Mouse (Mus musculus) ES-CJ7 (cell line): ENCODE measurements around the gene Ankrd33b.

ENCODE experiments used
- DNase-seq: peaks from one replicate; pipeline ENCODE4 v3.0.0; 2011; ENCODE audit warnings: low read depth, low spot score

Gene Ankrd33b

DNA sequence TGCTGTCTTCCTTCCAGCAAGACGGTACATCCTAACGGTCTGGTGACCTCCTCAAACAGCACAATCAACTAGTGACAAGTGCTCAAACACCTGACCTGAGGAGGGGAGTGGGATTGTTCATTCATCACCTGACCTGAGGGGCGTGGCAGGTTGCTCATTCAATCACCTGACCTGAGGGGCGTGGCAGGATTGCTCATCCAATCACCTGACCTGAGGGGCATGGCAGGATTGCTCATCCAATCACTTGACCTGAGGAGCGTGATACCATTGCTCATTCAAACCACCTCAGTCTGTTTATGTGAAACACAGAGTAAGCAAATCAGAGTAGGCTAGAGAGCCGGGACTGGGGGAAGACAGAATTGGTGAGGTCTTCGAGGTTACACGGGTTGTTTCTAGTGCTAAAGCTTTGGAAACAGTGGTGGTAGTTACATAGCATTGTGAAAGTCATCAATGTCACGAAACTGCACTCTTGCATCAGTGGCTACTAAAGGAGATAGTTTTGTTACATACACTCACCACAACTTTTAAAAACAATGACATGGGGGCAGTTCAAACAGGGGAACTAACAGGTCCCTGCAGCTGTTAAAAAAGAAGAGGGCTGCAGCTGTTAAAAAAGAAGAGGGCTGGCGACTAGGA lies 28.8 kb downstream of the Ankrd33b start:
- peak; percentile 61 for DNase-seq

DNA sequence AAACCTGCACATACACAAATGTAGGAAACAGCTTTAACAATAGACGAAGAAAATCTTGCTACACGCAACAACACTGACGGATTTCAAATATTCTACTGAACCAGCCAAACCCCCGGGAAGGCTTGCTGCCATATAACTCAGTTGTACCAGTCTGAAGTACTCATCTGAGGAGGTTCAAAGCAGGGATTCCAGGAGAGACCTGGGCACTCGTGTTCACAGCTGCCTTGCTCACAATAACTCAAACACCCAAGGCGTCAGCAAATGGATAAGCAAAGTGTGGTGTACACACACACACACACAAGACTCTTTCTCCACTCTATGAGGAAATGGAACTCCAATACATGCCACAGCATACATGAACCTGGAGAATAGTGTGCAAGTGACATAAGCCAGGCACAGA lies 29.5 kb downstream of the Ankrd33b start:
- no peak for DNase-seq

DNA sequence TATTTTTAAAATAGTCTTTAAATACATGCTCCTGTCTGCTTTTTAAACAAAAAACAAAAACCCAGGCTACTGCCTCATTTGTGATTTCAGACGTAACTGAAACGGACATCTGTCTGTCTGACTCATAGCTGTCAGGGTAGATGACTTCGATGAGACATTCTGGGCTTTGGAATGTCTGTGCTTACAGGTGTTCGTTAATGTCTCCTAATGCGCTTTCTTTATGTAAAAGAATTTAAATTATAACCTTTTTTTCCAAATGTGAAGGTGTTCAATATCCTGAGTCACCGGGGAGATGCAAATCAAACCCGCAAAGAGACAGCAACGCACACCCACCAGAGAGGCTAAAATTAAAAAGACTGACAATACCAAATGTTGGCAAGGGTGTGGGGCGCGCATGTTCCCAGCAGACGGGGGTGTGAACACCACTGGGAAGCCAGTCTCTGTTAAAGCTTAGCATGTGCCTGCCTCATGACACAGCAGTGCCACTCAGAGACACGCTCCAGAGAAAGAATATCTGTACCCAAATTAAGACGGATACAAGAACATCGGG lies 30.3 kb downstream of the Ankrd33b start:
- no peak for DNase-seq

DNA sequence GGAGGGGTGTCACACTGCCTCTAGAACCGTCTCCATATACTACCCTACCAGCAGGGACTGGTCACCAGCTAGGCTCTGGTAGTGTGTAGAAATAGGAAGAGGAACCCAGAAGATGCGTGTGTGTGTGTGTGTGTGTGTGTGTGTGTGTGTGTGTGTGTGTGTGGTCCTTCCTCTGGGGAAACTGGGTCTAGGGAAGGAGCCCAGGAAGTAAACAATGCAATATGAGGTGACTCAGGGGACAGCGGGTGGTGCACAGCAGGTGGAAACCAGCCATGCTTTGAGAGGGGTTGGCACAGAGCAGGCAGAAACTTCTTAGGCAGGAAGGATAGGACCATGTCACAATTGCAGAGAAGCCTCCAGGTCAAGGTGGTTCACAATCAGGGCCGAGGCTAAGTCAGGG lies 30.8 kb downstream of the Ankrd33b start:
- DNase-seq: no peak

DNA sequence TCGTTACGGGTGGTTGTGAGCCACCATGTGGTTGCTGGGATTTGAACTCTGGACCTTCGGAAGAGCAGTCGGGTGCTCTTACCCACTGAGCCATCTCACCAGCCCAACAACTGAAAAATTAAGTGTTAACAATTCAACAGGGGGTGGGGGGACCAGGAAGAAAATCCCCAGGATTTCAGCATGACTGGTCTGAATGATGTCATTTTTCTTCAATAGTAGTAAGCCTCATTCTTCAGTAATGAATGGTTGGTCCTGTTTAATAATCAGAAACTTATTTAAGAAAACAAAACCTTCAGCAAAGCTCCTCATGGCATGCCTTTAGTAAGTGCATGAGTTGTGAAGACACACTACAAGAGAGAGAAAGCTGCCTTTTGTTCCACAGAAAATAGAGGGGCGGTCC lies 32.7 kb downstream of the Ankrd33b start:
- no peak for DNase-seq

DNA sequence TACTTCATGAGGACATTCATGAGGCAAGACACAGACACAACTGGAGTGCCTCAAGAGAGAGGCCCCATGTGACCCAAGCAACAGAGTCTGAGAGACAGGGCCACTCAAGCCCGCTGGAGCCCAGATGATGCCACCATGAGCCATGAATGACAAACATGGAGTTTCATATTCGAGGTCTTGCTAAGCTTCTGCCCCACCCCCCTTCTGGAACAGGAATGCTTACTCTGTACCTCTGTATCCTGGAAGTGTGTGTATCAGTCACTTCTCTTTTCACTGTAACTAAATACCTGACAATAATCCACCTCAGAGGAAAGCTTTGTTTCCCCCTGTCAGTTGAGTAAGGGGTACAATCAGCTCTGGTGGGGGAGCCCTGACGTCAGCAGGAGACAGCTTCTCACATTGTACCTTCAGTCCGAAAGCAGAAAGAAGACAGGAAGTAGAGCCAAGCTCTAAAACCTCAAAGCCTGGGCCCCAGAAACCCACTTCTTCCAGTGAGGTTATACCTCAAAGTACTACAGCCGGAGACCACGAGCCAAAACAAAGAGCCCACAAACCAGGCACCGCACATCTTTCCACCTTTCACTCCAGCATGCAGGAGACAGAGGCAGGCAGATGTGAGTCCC lies 34.9 kb downstream of the Ankrd33b start:
- DNase-seq: no peak

DNA sequence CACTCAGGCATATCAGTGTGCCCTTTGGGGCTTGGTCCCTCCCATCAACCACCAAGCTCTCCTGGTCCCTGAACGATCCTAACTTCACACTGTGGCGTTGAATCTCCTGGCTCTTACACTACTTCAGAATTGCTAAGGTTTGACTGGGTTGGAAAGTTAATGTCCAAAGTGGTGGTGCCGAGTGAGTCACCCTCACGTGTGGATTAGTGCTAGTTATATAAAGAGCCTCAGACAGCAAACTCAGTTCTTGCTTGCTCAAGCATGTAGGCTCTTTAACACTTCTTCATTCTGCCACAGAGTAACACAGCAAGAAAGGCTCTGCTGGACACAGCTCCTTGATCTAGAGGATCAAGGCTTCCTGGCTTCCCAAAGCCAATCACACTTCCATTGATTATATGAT lies 35.8 kb downstream of the Ankrd33b start:
- DNase-seq: no peak

DNA sequence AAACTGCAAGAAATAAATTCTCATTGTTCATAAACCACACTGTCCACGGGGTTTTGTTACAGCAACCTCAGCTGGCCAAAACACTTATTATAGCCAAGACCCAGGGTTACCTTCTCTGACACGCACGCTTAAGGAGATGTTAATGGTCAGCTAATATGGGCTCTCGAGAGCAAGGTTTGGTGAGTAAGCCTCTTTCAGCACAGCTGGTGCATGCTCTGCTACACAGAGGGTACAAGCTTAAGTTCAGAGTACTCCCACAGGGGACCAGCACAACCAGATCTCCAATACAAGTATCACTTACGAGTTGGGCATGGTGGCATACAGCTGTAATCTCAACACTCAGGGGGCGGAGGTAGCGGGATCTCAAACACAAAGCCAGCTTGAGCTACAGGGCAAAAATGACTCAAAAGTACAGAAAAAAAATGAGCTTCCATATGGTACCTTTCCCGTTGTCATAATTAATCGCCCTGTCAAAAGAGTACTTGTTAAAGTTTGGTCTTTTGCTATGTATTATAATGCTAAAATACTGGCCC lies 39.4 kb downstream of the Ankrd33b start:
- DNase-seq: no peak

DNA sequence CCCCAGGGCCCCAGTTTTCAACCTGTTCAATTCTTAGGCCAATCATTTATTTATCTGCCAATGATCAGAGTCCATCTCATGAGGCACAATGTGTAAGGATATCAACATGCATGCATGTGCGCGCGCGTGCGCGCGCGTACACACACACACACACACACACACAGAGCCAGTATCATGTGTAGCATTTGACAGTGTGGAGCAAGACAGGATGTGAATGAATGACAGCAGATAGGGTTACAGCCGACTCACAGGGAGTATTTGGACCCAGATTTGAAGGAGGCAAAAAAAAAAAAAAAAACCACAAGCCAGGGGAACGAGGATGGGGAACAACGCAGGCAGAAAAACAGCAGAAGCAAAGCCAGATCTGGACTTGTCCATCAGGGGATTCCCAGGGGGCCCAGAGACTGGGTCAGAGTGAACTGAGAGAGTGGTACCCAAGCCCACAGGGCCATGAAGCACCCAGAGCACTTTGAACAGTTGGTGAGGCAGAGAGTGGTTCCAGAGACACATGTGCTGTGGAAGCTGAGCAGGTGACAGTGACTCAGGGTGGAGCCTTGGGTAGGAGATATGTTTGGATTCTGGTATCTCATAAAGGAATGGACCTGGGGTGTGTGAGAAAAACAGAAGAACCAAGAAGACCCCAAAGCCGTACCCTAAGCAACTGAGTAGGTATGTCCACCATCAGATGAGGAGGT lies 41.7 kb downstream of the Ankrd33b start:
- DNase-seq: no peak

DNA sequence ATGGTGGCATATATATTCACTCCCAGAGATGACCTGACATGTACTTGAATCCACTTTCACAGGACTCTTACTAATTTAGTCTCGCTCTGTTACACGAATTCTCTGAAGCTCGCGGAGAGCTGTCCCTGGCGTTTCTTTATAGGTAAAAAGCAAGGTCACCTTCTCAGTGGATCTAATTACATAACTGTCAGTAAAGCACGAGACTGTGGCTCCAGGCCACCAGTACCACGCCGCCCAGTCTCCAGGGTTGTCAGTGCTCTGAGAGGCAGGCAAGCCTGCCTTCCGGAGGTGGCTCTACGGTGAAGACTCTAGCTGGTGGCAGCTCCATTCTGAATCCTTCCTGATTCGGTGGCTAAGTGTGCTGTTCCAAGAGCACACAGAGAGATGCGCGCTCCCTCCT lies 43.0 kb downstream of the Ankrd33b start:
- no peak for DNase-seq

DNA sequence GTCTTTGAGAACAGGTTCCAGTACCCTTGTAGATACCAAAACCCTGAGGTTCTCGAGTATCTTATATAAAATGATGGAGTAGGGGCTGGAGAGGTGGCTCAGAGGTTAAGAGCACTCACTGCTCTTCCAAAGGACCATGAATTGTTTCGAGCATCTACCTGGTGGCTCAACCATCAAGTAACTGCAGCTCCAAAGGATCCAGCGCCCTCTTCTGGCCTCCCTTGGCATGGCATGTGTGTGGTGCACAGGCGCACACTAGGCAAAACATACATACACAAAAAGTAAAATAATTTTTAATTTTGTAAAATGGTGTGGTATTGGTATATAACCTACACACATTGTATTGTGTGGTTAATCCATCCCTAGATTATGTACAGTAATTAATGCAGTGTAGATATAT lies 43.8 kb downstream of the Ankrd33b start:
- DNase-seq: peak; percentile 53

DNA sequence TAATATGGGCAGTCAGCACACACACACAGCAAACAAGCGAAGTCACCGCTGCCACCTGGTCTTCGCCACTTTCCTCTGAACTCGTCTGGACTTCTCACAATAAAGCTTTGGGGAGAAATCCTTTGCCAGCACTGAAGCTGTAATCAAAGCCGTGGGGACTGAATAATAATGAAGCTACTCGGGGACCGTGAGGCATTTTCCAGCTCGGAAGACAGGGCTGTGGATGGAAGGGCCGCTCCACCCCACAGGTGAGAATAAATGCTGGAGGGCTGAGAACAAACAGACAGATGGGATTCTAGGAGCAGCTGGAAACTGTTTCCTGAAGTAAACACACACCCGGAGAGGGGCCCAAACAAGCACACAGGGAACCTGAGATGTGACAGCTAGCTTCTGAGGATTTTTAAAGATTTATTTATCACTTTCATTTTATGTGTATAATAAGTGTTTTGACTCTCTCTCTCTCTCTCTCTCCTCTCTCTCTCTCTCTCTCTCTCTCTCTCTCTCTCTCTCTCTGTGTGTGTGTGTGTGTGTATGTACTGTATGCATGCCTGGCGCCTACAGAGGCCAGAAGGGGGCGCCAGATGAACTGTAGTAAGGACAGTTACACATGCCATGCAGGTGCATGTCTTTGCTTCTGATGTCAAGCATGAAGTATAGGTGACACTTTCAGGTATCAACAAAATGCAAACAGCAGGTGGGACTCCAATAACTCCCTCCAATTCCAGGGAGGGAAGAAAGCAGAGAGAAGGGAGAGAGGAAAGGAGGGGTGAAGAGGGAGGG lies 46.7 kb downstream of the Ankrd33b start:
- peak; percentile 40 for DNase-seq

DNA sequence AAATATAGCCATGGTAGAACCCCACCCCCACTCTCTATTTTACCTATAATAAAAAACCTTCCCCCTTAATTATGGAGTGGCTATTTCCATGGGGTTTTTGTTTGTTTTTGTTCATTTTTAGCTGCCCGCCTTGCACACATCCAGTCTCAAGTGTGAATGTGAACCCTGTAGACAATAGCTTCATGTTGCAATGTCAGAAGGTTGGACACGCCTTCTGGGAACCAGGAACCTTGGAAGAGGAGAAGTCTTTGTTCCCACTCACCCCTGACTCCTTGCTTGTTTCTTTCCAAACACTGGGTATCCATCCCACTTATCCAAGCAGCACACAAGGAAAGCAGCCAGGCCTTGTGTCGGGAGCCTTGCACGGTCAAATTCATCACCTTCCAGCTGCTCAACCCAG lies 48.5 kb downstream of the Ankrd33b start:
- DNase-seq: no peak

DNA sequence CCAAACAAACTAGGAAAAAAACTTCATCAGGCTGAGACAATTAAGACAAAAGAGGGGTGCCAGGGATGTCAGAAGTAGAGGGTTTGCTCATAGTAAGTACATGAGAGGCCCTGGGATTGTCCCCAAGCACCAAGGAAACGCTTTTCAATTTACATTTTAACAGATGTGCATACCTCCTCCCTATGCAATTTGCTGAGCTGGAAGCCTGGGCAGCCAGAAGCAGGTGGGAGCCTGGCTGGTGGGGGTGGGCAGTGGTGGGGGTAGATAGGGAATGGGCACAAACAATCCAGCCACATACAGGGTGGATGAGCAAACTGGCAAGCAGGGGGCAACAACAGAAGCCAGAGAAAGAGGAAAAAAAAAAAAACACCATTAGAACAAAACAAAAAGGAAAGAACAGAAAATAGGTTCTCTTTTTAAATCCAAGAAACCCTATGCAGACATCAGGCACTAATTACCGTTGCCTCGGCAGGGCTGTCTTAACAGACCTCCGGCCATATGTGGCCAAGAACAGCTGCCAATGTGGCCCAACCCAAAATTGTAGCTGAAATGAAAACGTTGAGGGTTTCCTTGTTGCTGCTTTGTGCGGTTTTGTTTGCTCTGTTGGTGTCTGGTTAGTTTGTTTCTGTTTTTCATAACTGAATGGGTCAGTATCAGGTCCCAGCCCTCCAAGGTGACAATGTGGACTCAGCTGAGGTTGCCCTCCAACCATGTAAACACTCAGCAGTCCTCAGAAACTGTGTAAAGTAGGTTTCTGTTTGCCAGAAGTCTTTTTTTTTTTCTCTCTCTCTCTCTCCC lies 49.2 kb downstream of the Ankrd33b start:
- DNase-seq: no peak

DNA sequence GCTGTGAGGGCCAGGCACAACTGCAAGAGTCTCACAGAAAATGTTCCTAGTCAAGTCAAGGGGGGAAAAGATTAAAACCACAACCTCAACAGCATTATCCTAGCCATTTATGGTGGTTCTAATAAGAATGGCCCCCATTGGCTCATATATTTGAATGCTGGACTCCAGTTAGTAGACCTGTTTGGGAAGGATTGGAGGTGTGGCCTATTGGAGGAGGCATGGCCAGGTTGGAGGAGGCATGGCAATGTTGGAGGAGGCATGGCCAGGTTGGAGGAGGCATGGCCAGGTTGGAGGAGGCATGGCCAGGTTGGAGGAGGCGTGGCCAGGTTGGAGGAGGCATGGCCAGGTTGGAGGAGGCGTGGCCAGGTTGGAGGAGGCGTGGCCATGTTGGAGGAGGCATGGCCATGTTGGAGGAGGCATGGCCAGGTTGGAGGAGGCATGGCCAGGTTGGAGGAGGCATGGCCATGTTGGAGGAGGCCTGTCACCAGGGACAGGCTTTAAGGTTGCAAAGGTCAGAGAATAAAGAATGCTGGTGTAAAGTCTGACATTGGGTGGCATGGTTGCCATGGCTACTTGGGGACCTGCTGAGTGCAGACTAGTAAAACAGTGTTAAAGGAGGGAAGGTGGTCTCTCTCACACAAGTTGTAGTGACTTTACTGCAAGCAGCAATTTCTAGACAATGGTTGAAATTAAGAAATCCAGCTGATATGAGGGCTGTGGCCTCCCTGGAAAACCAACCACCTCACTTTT lies 50.3 kb downstream of the Ankrd33b start:
- DNase-seq: peak; percentile 63

DNA sequence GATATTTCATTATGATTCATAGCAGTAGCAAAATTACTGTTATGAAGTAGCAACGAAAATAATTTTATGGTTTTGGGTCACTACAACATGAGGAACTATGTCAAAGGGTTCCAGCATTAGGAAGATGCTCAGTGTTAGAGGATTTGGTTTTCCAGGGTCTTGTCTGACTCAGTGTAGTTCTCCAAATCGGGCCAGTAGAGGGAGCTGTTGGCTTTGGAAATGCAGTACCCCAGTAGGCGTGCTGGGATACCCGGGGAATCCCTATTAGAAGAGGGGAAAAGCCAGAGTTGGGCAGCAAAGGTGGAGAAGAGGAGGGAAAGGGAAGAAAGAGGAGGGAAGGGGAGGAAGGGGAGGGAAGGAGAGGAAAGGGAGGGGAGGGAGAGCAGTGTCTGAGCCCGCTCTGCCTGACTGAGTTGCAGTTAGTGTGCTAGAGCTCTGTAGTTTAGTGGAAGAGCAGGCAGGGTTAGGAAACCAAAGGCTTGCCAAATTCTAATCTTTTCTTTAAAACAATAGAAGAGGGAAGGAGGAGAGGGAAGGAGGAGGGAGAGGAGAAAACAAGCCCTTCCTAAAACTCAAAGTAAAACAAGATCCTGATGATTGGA lies 51.8 kb downstream of the Ankrd33b start:
- peak; percentile 85 for DNase-seq

DNA sequence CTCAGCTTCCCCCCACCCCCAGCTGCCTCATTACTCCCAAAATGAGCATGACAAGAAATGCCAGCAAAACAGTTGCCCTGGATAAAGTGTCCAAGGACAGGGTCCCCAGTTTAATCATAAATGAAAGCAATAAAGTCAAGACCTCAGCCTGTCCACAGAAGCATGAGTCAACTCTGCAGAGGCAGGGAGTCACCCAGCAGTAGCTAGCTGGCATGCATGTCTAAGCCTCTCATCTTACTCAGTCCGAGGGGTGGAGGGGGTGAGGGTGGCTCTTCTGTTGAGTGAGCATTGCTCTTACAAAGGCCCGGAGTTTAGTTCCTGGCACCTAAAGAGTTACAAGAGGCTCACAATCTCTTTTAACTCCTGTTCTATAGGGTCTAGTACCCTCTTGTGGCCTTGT lies 55.5 kb downstream of the Ankrd33b start:
- DNase-seq: no peak

DNA sequence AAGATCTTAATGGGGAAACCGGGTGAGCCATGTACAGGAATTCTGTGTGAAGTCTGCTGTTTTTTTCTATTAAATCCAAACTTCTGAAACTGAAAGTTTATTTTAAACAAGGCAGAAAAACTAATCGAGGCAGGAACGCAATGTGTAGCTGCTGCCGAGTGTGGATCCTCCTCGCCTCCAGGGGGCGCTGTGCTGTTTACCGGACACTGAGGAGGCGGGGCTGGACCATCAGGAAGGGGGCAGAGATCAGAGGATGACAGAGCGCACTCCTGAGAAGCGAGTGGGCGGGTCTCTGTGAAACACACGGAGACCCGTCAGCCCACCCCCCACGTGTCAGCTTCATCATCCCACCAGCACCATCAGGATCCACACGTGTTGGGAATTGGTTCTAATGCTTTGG lies 58.0 kb downstream of the Ankrd33b start:
- DNase-seq: peak; percentile 87

DNA sequence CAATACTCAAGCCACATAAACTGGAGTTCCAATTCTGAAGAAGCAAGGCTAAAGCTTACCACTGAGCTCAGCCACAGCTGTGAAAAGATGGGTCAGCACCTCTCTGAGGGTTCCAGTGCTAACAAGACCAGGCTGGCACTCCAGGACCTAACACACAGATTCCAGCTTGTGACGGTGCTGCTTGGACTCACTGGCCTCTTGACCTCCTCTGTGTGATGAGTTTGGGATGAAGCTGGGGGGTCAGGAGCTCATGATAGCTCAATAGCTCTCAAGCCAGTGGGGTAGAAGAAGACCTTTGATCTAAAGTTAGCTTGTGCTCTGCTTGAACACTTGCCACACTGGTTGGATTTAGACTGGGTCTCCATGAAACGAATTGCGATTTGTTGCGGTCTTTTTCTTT lies 60.8 kb downstream of the Ankrd33b start:
- DNase-seq: no peak

DNA sequence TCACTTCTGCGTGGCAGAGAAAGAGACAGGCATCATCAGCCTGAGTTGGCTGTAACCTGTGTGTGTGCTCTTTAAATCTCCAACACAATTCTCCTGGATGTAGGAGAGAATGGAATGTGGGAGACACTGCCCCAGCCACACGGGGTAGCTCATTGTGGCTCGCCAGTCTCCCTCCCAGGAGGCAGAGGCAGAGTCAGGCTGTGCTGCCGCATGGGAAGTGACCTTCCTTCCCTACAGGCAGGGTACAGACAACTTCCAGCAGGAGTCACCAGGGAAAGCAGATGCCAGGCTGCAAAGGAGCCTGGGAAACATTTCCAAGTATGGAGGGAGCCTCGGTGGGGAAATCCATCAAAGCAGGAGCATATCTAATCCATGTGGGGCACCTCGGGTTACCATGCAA lies 62.3 kb downstream of the Ankrd33b start:
- no peak for DNase-seq
